Mouse (Mus musculus): Measurements from ENCODE around the gene Ralgapa2. TPM values are rescaled to one million over a fixed set of nuclear protein-coding genes. Genes with fewer than 3 reads are reported as not detected.

Ralgapa2 gene
- total and polyA plus RNA-seq, 3 experiments = 5.6 to 10.3 (median 8.9) TPM

- H3K79me2 ChIP-seq (replicated peaks; ENCODE audit: control insufficient read depth, extremely low read depth, insufficient read depth, poor library complexity, severe bottlenecking) = no peaks in the 10 kb centered on the region
- peaks cover 0 to 4% of the 10 kb centered on the region in 2 experiments; a peak in 1 of 4 replicates for H3K4me1 ChIP-seq (ENCODE audit: control insufficient read depth in 1 of 2, insufficient read depth in 2 of 2)
- DNase-seq (ENCODE audit: extremely low read depth) = no peak
- H3K27me3 ChIP-seq (replicated peaks) = no peaks in the 10 kb centered on the region
- TF ChIP-seq EP300 (IDR thresholded peaks at IDR 0.05; ENCODE audit: low read length) (no peak), RCOR1 (conservative IDR thresholded peaks at IDR 0.05; ENCODE audit: low read depth, low read length) (no peak), MYC (IDR thresholded peaks at IDR 0.05; ENCODE audit: low read depth, low read length) (no peak), KAT2A (IDR thresholded peaks at IDR 0.05; ENCODE audit: insufficient replicate concordance, low read length) (no peak), ZMIZ1 (IDR thresholded peaks at IDR 0.05; ENCODE audit: low read depth, low read length) (no peak)
- in situ Hi-C loops (cut with MboI; ENCODE audit: low pct_ligation_motif_present, low pct_unique_long_range_greater_than_20kb, low sequenced_read_pairs) = no loop called here
- H3K4me3 ChIP-seq (replicated peaks in 1 of 3; ENCODE audit: low read depth in 2 of 3, low read length in 2 of 3, poor library complexity in 1 of 3) = no peak overlapping the region
- dilution Hi-C loops (cut with MboI; ENCODE audit: extremely low pct_ligation_motif_present, extremely low pct_unique_long_range_greater_than_20kb, low sequenced_read_pairs) = no loop called here
- H3K36me3 ChIP-seq (replicated peaks in 1 of 2; ENCODE audit: control insufficient read depth in 1 of 2, insufficient read depth in 1 of 2, low read length in 1 of 2) = peaks cover 0 to 42% of the 10 kb centered on the region in 2 experiments
- no peaks in the 10 kb centered on the region for H3K9me3 ChIP-seq (replicated peaks; ENCODE audit: low read length)
- no peak overlapping the region for H3K4me2 ChIP-seq (ENCODE audit: insufficient read depth, low read depth, poor library complexity, severe bottlenecking)
- no peak overlapping the region for H3K27ac ChIP-seq (ENCODE audit: insufficient read depth, low read depth)
- no peak overlapping the region for H3K9ac ChIP-seq (ENCODE audit: insufficient read depth, low read depth)
Measured at GRCm38 (mm10) chr2:146289394-146289793, 222.8 kb downstream of the Ralgapa2 start.

GRCm38 (mm10) chr2:146288326-146288725 lies 223.8 kb downstream of the Ralgapa2 start:
- Histone ChIP-seq H3K4me2 (ENCODE audit: insufficient read depth, low read depth, poor library complexity, severe bottlenecking) (no peak overlapping the region), H3K4me1 (ENCODE audit: control insufficient read depth in 1 of 2, insufficient read depth in 2 of 2) (peaks cover 0 to 4% of the 10 kb centered on the region in 2 experiments; a peak in 1 of 4 replicates), H3K9me3 (replicated peaks; ENCODE audit: low read length) (no peaks in the 10 kb centered on the region), H3K9ac (ENCODE audit: insufficient read depth, low read depth) (no peak overlapping the region), H3K36me3 (replicated peaks in 1 of 2; ENCODE audit: control insufficient read depth in 1 of 2, insufficient read depth in 1 of 2, low read length in 1 of 2) (peaks cover 0 to 35% of the 10 kb centered on the region in 2 experiments), H3K4me3 (replicated peaks in 1 of 3; ENCODE audit: low read depth in 2 of 3, low read length in 2 of 3, poor library complexity in 1 of 3) (no peak overlapping the region), H3K79me2 (replicated peaks; ENCODE audit: control insufficient read depth, extremely low read depth, insufficient read depth, poor library complexity, severe bottlenecking) (no peaks in the 10 kb centered on the region), H3K27ac (ENCODE audit: insufficient read depth, low read depth) (no peak overlapping the region), H3K27me3 (replicated peaks) (no peaks in the 10 kb centered on the region)
- dilution Hi-C loops (cut with MboI; ENCODE audit: extremely low pct_ligation_motif_present, extremely low pct_unique_long_range_greater_than_20kb, low sequenced_read_pairs) (no loop called here), in situ Hi-C loops (cut with MboI; ENCODE audit: low pct_ligation_motif_present, low pct_unique_long_range_greater_than_20kb, low sequenced_read_pairs) (no loop called here)
- no peak for DNase-seq (ENCODE audit: extremely low read depth)
- TF ChIP-seq MXI1 (IDR thresholded peaks at IDR 0.05; ENCODE audit: low read depth, low read length) (no peak), BHLHE40 (IDR thresholded peaks at IDR 0.05; ENCODE audit: low read depth, low read length) (no peak), CHD2 (IDR thresholded peaks at IDR 0.05; ENCODE audit: low read length) (no peak), ZNF384 (IDR thresholded peaks at IDR 0.05; ENCODE audit: low read depth, low read length) (no peak), JUN (IDR thresholded peaks at IDR 0.05; ENCODE audit: insufficient read depth, low read depth, low read length) (no peak), USF2 (conservative IDR thresholded peaks at IDR 0.05; ENCODE audit: low read depth, low read length) (no peak), NRF1 (IDR thresholded peaks at IDR 0.05; ENCODE audit: low read depth, low read length) (no peak), ZMIZ1 (IDR thresholded peaks at IDR 0.05; ENCODE audit: low read depth, low read length) (no peak), SIN3A (IDR thresholded peaks at IDR 0.05; ENCODE audit: low read length) (no peak), MYC (IDR thresholded peaks at IDR 0.05; ENCODE audit: low read depth, low read length) (no peak), POLR2AphosphoS2 (IDR thresholded peaks at IDR 0.05; ENCODE audit: low read depth, low read length) (no peak), SMC3 (IDR thresholded peaks at IDR 0.05; ENCODE audit: low read depth, low read length) (no peak), RAD21 (IDR thresholded peaks at IDR 0.05; ENCODE audit: low read depth, low read length) (no peak), ELF1 (IDR thresholded peaks at IDR 0.05; ENCODE audit: low read depth, low read length) (no peak), USF1 (IDR thresholded peaks at IDR 0.05; ENCODE audit: low read depth, low read length) (no peak)
